Mouse (Mus musculus) layer of hippocampus, adult 2 months (tissue): ENCODE measurements around the gene Pnpla2. TPM values are rescaled to one million over a fixed set of nuclear protein-coding genes. Genes with fewer than 3 reads are reported as not detected.
A peak's percentile ranks its signal among the peaks of the same experiment; 100 is the strongest.
"Not testable (repeated sequence)": the region's sequence is repeated elsewhere in the genome, so short reads cannot be mapped to it uniquely, and the experiment has no call there.

ENCODE experiments used
- DNase-seq, 2 experiments: peaks; one replicate each; pipeline ENCODE4 v3.0.0; 2022; ENCODE audit warnings: low spot score in 2 of 2
- H3K27ac ChIP-seq: fragments of 200-600 bp; 2 replicates; pipeline ENCODE4 v1.8.1; 2022
- H3K4me3 ChIP-seq: fragments of 200-600 bp; 2 replicates; pipeline ENCODE4 v1.8.1; 2022; ENCODE audit warnings: mild to moderate bottlenecking
- CTCF ChIP-seq: fragments of 200-600 bp; conservative IDR thresholded peaks from 2 replicates; pipeline ENCODE4 v1.8.1; 2022; ENCODE audit warnings: antibody characterized with exemption, mild to moderate bottlenecking, moderate library complexity
- long read RNA-seq, 2 experiments: library from polyadenylated mRNA; stranded (forward); transcript quantifications; one replicate each; pipeline ENCODE4 v2.0.0; 2021; ENCODE audit warnings: borderline mapping rate in 2 of 2
- total RNA-seq, 2 experiments: library from RNA; stranded (reverse); gene quantifications; 2 replicates each; pipeline ENCODE4 v1.2.3; 2021

Pnpla2 gene
- 10 to 100 TPM; 25.1 to 28.3 TPM for total RNA-seq
- long read RNA-seq, experiment 1, transcript Pnpla2-203 (9 exons, 2,625 nt): major isoform, 5 of 8 reads
- long read RNA-seq, experiment 1, partial matches to known transcripts: 1 of 8 reads
- long read RNA-seq, experiment 1, other reads (novel, unspliced or antisense): 2 of 8 reads
- long read RNA-seq, experiment 2, transcript Pnpla2-203 (9 exons, 2,625 nt): major isoform, 11 of 14 reads
- long read RNA-seq, experiment 2, partial matches to known transcripts: 2 of 14 reads
- long read RNA-seq, experiment 2, other reads (novel, unspliced or antisense): 1 of 14 reads

DNA sequence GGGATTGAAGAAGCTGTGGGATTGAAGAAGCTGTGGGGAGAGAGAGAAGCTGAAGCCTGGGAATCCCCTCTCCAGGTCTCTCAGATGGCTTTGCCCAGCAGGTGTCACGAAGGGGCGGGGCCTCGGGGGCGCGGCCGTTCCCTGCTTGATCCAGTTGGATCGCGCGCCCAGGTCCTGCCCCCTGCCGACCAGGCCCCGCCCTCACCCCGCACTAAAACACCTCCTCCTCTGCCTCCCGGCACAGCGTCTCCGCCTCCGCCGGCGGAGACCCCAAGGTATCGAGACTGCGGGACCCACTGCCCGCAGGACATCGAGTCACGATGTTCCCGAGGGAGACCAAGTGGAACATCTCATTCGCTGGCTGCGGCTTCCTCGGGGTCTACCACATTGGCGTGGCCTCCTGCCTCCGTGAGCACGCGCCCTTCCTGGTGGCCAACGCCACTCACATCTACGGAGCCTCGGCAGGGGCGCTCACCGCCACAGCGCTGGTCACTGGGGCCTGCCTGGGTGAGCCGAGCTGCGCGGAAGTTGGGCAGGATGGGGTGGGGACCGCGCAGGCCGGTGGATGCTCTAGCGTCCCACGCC is at the start of gene Pnpla2:
Gene Pnpla2, plus strand, starts transcription at position 232 of the 585 bp plus-strand sequence.
- peak within 1 kb of the TSS; percentile 63 for H3K4me3 ChIP-seq
- peak within 1 kb of the TSS; percentile 90 for H3K27ac ChIP-seq
- peak; percentile 89 for DNase-seq
- TF ChIP-seq CTCF: peak; percentile 49

DNA sequence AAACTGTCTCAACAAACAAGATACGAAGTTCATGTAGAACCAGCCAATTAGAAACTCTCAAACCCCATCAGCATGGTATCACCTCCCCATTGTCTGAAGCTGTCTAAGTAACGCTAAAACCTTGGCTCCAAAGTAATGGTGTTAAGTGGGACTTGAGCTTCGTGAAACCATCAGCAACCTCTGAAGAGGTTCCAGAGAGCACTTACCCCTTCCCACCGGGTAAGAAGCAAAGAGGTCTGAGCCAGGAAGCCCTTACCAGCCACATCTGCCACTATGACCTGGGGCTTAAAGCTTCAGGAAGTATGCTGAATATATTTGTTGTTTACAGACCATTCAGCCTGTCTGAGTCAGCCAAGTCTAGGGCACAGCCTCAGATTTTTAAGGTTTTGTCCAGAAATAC is 49.5 kb upstream of the Pnpla2 start:
- Histone ChIP-seq H3K4me3 (no peak overlapping the region), H3K27ac (no peak overlapping the region)
- no peak for TF ChIP-seq CTCF
- DNase-seq: no peak

DNA sequence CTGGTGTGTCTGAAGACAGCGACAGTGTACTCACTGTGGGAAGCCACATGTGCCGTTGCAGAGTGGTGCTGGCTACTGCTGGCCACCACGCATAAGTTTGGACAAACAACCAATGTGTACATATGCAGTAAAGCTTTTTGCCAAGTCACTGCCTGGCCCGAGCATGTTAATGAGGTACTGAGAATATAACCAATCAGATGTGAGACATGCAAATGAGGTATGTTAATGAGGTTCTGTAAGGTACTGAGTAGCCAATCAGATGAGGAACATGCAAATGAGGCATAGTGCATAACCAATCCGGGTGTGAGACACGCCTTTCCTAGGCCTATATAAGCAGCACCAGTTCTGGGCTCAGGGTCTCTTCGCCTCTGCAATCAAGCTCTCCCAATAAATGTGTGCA is 47.3 kb upstream of the Pnpla2 start:
- H3K27ac ChIP-seq, H3K4me3 ChIP-seq, DNase-seq: not testable (repeated sequence)

DNA sequence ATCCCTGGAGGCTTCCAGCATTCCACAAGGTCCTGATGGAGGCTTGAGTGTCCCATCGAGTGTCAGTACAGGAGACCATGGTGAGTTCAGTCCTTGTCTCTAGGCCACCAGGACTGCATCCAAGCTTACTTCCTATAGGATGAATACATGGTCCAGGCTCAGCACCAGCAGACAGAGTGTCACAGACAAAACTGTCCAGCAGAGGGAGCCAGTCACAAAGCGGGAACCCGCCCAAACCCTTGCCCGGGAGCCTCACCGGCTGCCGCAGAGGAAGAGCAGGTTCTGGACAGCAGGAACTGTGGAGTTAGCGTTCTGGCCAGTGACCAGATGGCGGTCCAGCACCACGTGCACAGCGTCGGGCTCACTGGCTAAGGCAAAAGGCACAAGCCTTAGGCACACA is 46.2 kb upstream of the Pnpla2 start:
- TF ChIP-seq CTCF: peak; percentile 98
- no peak overlapping the region for H3K27ac ChIP-seq
- no peak overlapping the region for H3K4me3 ChIP-seq
- peak; percentile 82 to 87 for DNase-seq

DNA sequence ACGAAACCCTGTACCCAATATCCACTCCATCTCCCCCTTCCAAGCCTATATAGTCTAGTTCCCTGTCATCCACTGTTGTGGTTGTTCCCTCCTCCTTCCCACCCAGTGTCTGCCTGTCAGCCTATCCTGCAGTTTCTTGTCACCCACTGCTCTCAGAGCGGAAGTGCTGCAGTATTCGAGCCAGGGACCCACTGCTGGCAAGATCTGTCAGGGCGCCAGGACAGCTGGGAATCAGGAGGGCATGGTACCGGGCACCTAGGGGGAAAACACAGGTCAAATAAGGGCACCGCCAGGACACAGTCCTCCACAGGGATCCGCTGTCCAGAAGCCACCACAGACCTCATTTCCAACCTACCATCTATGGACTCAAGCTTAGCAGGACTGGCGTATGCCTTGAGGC is 44.4 kb upstream of the Pnpla2 start:
- no peak overlapping the region for H3K4me3 ChIP-seq
- TF ChIP-seq CTCF: no peak
- no peak overlapping the region for H3K27ac ChIP-seq
- no peak for DNase-seq

DNA sequence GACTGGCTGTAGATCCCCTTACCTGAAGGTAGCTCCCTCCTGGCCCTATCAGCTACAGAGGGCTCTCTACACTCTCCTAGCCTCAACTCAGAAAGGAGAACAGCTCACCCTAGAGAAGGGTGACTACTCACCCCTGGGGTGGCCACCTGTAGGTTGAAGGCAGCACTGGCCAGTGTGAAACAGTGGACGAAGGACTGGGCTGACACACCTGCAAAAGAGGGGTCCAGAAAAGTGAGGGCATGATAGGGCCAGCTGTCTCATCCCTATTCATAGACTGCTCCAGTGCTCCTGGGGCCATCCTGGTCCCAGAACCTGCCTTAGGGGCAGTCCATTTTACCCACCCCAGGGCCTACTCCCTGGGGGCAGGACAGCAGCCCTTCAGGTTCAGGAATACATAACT is 43.3 kb upstream of the Pnpla2 start:
- DNase-seq: no peak
- Histone ChIP-seq H3K27ac (no peak overlapping the region), H3K4me3 (no peak overlapping the region)
- TF ChIP-seq CTCF: no peak

DNA sequence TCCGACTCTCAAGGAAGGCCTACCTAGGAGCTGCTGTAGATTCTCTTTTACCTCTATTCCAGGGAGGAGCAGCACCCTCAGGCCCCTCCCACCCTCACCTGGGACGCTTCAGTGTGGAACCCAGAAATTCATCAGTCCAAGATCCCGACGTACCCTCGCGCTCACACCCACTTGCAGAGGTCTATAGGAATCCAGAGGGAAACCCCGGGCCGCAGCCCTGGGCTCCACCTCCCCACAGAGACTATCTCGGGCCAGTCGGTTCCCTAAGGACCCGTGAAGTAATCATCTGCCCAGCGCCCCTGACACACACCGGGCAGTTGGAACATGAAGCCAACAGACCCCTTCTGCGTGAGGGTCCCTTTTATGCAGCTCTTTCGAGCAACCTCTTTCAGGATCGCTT is 41.7 kb upstream of the Pnpla2 start:
- H3K27ac ChIP-seq: peak overlapping the region; percentile 93
- peak overlapping the region; percentile 99 for H3K4me3 ChIP-seq
- no peak for DNase-seq
- no peak for TF ChIP-seq CTCF

DNA sequence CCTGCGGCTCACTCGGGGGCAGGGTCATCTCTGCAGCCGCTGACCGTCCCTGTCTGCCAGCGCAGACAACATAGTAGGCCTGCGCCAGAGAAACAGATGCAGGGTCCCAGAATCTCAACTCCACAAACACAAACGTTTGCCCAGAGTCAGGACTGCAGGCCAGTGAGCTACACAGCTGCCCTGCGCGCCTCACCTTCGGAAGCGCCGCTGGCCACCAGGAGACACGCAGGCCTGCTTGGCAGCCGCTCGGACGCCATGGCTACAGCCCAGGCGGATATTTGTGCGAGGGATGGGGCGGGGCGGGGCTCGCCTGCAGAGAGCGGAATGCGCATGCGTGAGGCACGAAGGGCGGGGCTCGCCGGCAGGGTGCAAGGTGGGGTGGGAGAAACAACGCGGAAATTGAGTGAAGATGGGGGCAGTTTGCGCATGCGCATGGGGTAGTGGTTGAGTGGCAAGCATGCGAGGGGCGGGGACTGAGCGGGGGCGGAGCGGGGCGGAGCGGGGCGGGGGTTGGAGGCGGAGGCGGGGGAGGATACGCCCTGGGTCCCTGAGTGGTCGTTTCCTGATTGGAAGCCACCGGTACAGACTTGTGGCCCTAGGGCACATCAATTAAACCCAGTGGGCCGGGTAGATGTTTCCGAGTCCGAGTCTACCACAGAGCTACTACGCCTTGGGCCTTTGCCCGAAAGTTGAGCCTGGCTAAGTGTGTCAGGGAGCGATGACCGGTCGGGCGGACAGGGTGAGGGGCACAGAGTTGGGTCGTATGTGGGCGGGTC is 41.0 kb upstream of the Pnpla2 start, which contains the start of gene Gatd1:
Gene Gatd1, minus strand, starts transcription at position 328 of the 776 bp plus-strand sequence.
- Histone ChIP-seq H3K4me3 (peak within 1 kb of the TSS; percentile 99), H3K27ac (peak within 1 kb of the TSS; percentile 94)
- DNase-seq: peak; percentile 99 to 100
- TF ChIP-seq CTCF: peak; percentile 37

DNA sequence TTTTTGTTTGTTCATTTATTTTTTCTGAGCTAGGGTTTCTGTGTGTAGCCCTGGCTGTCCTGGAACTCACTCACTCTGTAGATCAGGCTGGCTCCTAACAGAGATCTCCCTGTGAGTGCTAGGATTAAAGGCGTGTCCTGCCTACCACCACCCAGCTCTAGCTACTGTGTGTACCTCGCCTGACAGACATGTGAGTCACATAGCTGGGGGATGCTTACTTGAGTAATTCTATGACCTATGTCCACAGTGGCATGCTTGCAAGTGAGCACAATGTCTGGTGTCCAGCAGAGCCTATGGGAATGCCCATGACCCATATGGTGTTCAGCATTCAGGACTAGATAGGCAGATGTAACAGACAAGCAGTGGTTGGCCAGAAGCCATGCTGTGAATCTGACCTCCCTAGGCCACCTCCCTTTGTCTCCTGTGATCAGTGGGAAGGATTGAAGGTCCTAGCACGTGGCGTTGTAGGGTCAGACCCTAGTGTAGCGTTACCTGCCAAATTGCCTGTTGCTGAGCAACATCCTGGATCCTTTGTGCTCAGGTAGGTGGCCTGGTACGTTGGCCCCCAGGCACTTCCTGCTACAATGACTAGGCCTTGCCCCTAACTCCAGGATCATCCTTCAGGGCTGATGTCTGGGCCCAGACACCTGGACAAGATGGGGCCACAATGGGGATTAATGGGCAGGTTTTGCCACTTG is 38.7 kb upstream of the Pnpla2 start:
- DNase-seq: no peak
- H3K4me3 ChIP-seq: no peak overlapping the region
- no peak for TF ChIP-seq CTCF

DNA sequence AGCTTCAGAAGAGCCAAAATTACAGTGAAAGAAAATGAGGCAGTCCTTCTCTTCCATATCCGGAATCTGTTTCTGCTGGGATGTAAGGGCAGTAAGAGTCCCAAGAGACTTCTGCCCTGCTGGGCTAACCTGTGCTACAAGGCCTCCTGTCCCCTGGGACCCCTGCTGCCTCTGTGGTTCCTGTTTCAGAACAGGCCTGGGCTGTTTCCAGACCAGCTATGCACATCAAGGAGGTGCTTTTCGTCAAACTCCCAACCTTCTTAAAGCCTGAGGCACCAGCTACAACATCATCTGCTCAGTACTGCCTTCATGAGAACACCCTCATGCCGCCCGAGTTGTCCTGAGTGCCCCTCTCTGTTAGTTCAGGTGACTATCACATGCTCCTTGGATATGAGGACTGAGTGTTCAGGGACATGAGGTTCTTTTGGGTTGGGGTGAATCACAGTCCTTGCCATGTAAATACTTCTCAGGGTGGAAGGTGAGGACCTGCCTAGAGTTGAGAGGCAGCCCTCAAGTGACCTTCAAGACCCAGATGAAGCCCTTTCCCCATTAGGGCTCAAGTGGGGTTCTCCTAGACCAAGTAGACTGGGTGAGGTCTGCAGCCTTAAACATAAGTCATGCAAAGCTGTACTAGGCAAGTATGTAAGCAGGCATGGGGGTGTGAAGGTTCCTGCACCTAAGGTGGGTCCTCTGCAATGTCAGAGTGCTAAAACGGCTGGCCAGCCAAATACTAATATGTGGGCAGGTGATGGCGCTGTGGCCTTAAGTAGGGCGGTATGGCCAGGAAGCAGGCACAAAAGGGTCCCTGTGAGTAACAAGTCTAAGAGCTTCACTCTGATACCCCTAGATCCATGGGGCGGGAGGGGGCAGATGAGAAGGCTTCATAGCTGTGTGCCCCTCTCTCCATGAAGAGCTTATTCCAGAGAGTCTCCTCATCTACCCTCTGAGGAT is 37.0 kb upstream of the Pnpla2 start:
- H3K4me3 ChIP-seq: no peak overlapping the region
- peak; percentile 16; the same call in 1 of the 2 replicates for TF ChIP-seq CTCF
- no peak for DNase-seq
- no peak overlapping the region for H3K27ac ChIP-seq

More for the DNA sequence above, 38.7 kb upstream of the Pnpla2 start:
- H3K27ac ChIP-seq: no peak overlapping the region

DNA sequence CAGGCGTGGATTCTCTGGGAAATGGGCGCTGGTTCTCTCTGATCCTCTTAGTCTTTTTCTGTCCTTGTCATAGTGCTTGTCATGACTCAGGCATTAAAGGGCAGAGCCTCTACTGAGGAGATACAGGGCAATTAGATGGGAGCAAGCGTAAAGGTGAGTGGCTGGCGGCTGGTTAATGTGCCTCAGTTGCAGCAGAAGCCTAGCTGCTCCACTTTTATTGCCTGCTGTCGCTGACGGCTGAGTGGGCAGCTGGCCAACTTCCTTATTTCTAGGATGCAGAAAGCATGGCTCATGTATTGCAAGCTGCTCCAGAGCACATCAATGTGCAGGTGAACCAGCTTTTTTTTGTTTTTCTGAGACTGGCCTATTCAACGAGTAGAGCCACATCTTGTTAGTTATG is 36.0 kb upstream of the Pnpla2 start:
- Histone ChIP-seq H3K27ac (peak overlapping the region; percentile 14; the same call in 1 of the 2 replicates), H3K4me3 (no peak overlapping the region)
- TF ChIP-seq CTCF: no peak
- DNase-seq: peak in 1 of 2 experiments; percentile 61
